Mouse (Mus musculus) stomach, embryonic 16.5 days (tissue): ENCODE results near the gene Ehd4. TPM values are rescaled to one million over a fixed set of nuclear protein-coding genes. Genes with fewer than 3 reads are reported as not detected.

Source experiments
- ATAC-seq: fragments of 200-750 bp; cut with Nextera tagmentation; 2 replicates; pipeline ENCODE4 v1.8.0; 2017; ENCODE audit warnings: moderate number of reproducible peaks, moderate TSS enrichment; ENCODE audit not compliant: insufficient read depth, low FRiP score
- H3K27ac ChIP-seq: fragments of 300-500 bp; sonication (generic); 2 replicates; pipeline ENCODE4 v1.5.1; 2014; ENCODE audit warnings: low read length
- H3K27me3 ChIP-seq: fragments of 300-500 bp; sonication (generic); 2 replicates; pipeline ENCODE4 v1.6.1; 2014; ENCODE audit warnings: low read length, control low read depth, mixed read lengths; ENCODE audit not compliant: control insufficient read depth, insufficient read depth
- H3K36me3 ChIP-seq: fragments of 300-500 bp; sonication (generic); 2 replicates; pipeline ENCODE4 v1.6.1; 2014; ENCODE audit warnings: low read length; ENCODE audit not compliant: control insufficient read depth, insufficient read depth
- H3K4me1 ChIP-seq: fragments of 300-500 bp; sonication (generic); 2 replicates; pipeline ENCODE4 v1.6.1; 2014; ENCODE audit warnings: low read length, control low read depth, mixed read lengths; ENCODE audit not compliant: control insufficient read depth, insufficient read depth
- H3K4me2 ChIP-seq: fragments of 300-500 bp; sonication (generic); 2 replicates; pipeline ENCODE4 v1.6.1; 2014; ENCODE audit warnings: low read depth, low read length, mixed read lengths
- H3K4me3 ChIP-seq: fragments of 300-500 bp; sonication (generic); replicated peaks from 2 replicates; pipeline ENCODE4 v1.5.1; 2014; ENCODE audit warnings: mild to moderate bottlenecking, low read length
- H3K9ac ChIP-seq: fragments of 300-500 bp; sonication (generic); 2 replicates; pipeline ENCODE4 v1.6.1; 2014; ENCODE audit warnings: low read length
- H3K9me3 ChIP-seq: fragments of 300-500 bp; sonication (generic); replicated peaks from 2 replicates; pipeline ENCODE4 v1.6.1; 2016; ENCODE audit warnings: low read length, control low read depth; ENCODE audit not compliant: control insufficient read depth
- WGBS: fragments of 180-500 bp; shearing (Covaris S2); extraction: QIAGEN DNeasy Blood & Tissue Kit; methylation state at CpG from one replicate; pipeline ENCODE4 v1.1.7; 2014; 5-methylcytosine and 5-hydroxymethylcytosine counted together
- polyA plus RNA-seq: library from polyadenylated mRNA; unstranded; fragments of >200 nt; fragmentation: Nextera tagmentation; extraction: Ambion mirVana; gene quantifications from 2 replicates; pipeline ENCODE4 v1.2.1, GENCODE M21; 2015

The Ehd4 gene
- polyA plus RNA-seq, 1 experiment from 2014 or later: 46.5 TPM

- Histone ChIP-seq H3K4me3 (no peak overlapping the region), H3K4me1 (no peaks in the 10 kb centered on the region), H3K4me2 (no peak overlapping the region), H3K9me3 (no peaks in the 10 kb centered on the region), H3K27me3 (no peaks in the 10 kb centered on the region), H3K27ac (no peak overlapping the region), H3K36me3 (no peaks in the 10 kb centered on the region), H3K9ac (no peak overlapping the region)
- no peak for ATAC-seq
- 68% methylated on average over 3 of the region's 3 CpGs for WGBS
Observed at GRCm38 (mm10) chr2:120066224-120066623, 88.2 kb downstream of the Ehd4 start.

GRCm38 (mm10) chr2:120065243-120065642, 89.2 kb downstream of the Ehd4 start:
- no peak overlapping the region for H3K9ac ChIP-seq
- no peak for ATAC-seq
- H3K4me1 ChIP-seq: no peaks in the 10 kb centered on the region
- H3K4me3 ChIP-seq: no peak overlapping the region
- H3K27me3 ChIP-seq: no peaks in the 10 kb centered on the region
- no peak overlapping the region for H3K4me2 ChIP-seq
- H3K36me3 ChIP-seq: no peaks in the 10 kb centered on the region
- no peaks in the 10 kb centered on the region for H3K9me3 ChIP-seq
- H3K27ac ChIP-seq: no peak overlapping the region
- whole genome bisulfite sequencing: 89% methylated on average over 10 of the region's 10 CpGs

- H3K27me3 ChIP-seq: no peaks in the 10 kb centered on the region
- 77% methylated on average over 6 of the region's 6 CpGs for WGBS
- H3K4me1 ChIP-seq: no peaks in the 10 kb centered on the region
- H3K4me2 ChIP-seq: no peak overlapping the region
- H3K9me3 ChIP-seq: no peaks in the 10 kb centered on the region
- no peak overlapping the region for H3K27ac ChIP-seq
- no peak for ATAC-seq
- H3K4me3 ChIP-seq: no peak overlapping the region
- H3K36me3 ChIP-seq: no peaks in the 10 kb centered on the region
- H3K9ac ChIP-seq: no peak overlapping the region
Observed at GRCm38 (mm10) chr2:120064639-120065038, 89.8 kb downstream of the Ehd4 start.

GRCm38 (mm10) chr2:120062248-120062647, 92.2 kb downstream of the Ehd4 start:
- no peaks in the 10 kb centered on the region for H3K36me3 ChIP-seq
- no peaks in the 10 kb centered on the region for H3K4me1 ChIP-seq
- no peak overlapping the region for H3K27ac ChIP-seq
- no peak overlapping the region for H3K4me2 ChIP-seq
- H3K27me3 ChIP-seq: no peaks in the 10 kb centered on the region
- H3K9ac ChIP-seq: no peak overlapping the region
- no peak overlapping the region for H3K4me3 ChIP-seq
- ATAC-seq: no peak
- WGBS: 82% methylated on average over 8 of the region's 8 CpGs
- no peaks in the 10 kb centered on the region for H3K9me3 ChIP-seq

- H3K9me3 ChIP-seq: no peaks in the 10 kb centered on the region
- H3K27me3 ChIP-seq: no peaks in the 10 kb centered on the region
- 72% methylated on average over 9 of the region's 9 CpGs for WGBS
- H3K4me3 ChIP-seq: no peak overlapping the region
- peak overlapping the region; percentile 58; the same call in 1 of the 2 replicates for H3K27ac ChIP-seq
- no peak for ATAC-seq
- no peak overlapping the region for H3K4me2 ChIP-seq
- H3K9ac ChIP-seq: no peak overlapping the region
- no peaks in the 10 kb centered on the region for H3K4me1 ChIP-seq
- H3K36me3 ChIP-seq: no peaks in the 10 kb centered on the region
Observed at GRCm38 (mm10) chr2:120060651-120061050, 93.8 kb downstream of the Ehd4 start.

GRCm38 (mm10) chr2:120060190-120060589, 94.2 kb downstream of the Ehd4 start:
- Histone ChIP-seq H3K27me3 (no peaks in the 10 kb centered on the region), H3K27ac (peak overlapping the region; percentile 58; the same call in 1 of the 2 replicates), H3K4me2 (no peak overlapping the region), H3K36me3 (no peaks in the 10 kb centered on the region), H3K4me3 (no peak overlapping the region), H3K4me1 (no peaks in the 10 kb centered on the region), H3K9me3 (no peaks in the 10 kb centered on the region), H3K9ac (no peak overlapping the region)
- 53% methylated on average over 6 of the region's 6 CpGs for WGBS
- ATAC-seq: no peak; the same call in 1 of the 2 replicates

- no peak overlapping the region for H3K9ac ChIP-seq
- no peak overlapping the region for H3K4me2 ChIP-seq
- 91% methylated on average over 3 of the region's 3 CpGs for WGBS
- ATAC-seq: no peak
- H3K4me3 ChIP-seq: no peak overlapping the region
- no peaks in the 10 kb centered on the region for H3K36me3 ChIP-seq
- H3K27me3 ChIP-seq: no peaks in the 10 kb centered on the region
- H3K27ac ChIP-seq: no peak overlapping the region
- H3K4me1 ChIP-seq: no peaks in the 10 kb centered on the region
- H3K9me3 ChIP-seq: no peaks in the 10 kb centered on the region
Observed at GRCm38 (mm10) chr2:120059466-120059865, 94.9 kb downstream of the Ehd4 start.

- H3K27ac ChIP-seq: no peak overlapping the region
- H3K9ac ChIP-seq: no peak overlapping the region
- WGBS: 81% methylated on average over 4 of the region's 4 CpGs
- no peaks in the 10 kb centered on the region for H3K9me3 ChIP-seq
- no peaks in the 10 kb centered on the region for H3K4me1 ChIP-seq
- H3K36me3 ChIP-seq: no peaks in the 10 kb centered on the region
- H3K27me3 ChIP-seq: no peaks in the 10 kb centered on the region
- no peak overlapping the region for H3K4me2 ChIP-seq
- H3K4me3 ChIP-seq: no peak overlapping the region
- ATAC-seq: no peak
Observed at GRCm38 (mm10) chr2:120058818-120059217, 95.6 kb downstream of the Ehd4 start.

- no peaks in the 10 kb centered on the region for H3K27me3 ChIP-seq
- no peak overlapping the region for H3K4me3 ChIP-seq
- WGBS: 76% methylated on average over 10 of the region's 10 CpGs
- no peak overlapping the region for H3K27ac ChIP-seq
- no peaks in the 10 kb centered on the region for H3K36me3 ChIP-seq
- H3K4me2 ChIP-seq: no peak overlapping the region
- H3K9ac ChIP-seq: no peak overlapping the region
- 0 out of 2 replicates have a peak, but pooled peaks cover 2% of the 10 kb centered on the region for H3K4me1 ChIP-seq
- ATAC-seq: no peak
- H3K9me3 ChIP-seq: no peaks in the 10 kb centered on the region
Observed at GRCm38 (mm10) chr2:120055923-120056322, 98.5 kb downstream of the Ehd4 start.
